In the genomic region with DNA sequence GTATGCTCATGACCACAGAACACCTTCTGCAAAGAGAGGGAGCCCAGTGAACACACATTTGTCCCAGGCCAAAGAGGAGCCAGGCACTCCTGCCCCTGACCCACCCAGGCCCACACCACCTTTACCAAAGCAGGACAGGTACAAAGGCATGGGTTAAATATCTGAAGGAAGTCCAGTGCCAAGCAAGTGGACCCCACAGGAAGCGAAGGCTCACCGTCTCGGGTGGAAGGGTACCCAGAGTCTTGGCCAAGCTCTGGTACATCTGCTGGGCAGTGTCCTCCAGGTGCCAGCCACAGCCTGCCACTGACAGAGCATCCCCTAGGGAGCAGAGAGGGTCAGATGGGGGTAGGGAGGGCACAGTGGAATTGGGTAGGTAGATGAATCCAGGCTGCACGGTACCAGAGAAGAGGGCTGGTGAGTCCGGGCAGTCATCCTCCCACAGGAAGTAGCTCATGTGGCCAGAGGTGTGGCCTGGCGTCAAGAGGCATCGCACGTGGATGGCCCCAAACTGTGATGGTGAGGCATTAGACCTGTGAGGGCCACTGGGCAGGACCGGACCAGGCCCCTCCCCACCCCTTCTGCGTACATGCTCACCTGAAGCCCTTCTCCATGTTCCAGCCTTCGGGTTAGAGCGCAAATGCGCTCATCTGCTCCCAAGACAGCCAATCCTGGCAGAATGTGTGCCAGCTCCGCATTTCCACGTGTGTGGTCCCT, we compare ENCODE assay signal across 9 mouse cellular contexts. TPM values are rescaled to one million over a fixed set of nuclear protein-coding genes. Genes with fewer than 3 reads are reported as not detected.
A peak's percentile ranks its signal among the peaks of the same experiment; 100 is the strongest.
DNase-seq lines count a peak whose midpoint lies in the region; ATAC-seq lines count a peak whose summit lies in the region.
"Had no signal": no experiment of that assay in that cellular context is flagged by ENCODE, and none has a peak within 500 bp of the region (broad histone marks: within the 10 kb centered on the region; RNA-seq: fewer than 3 reads in every experiment).

No protein-coding gene starts in this region.

- intact Hi-C loops in heart, postnatal 36 days (cut with DNase I): no loop called here

- H3K4me1 ChIP-seq in heart, embryonic 12.5 days (replicated peaks): peaks cover 24% of the 10 kb centered on the region
- H3K4me1 ChIP-seq in hindbrain, embryonic 12.5 days: peaks cover 23% of the 10 kb centered on the region
- H3K4me1 ChIP-seq in midbrain, embryonic 13.5 days (replicated peaks): peaks cover 26% of the 10 kb centered on the region

- no peak for DNase-seq in heart, postnatal 36 days
- DNase-seq in cerebellum, postnatal 25 days: peak; percentile 30 to 42
- no peak for DNase-seq in frontal cortex, postnatal 14 days (ENCODE audit: low spot score in 2 of 2)
- no peak for DNase-seq in urinary bladder, postnatal 36 days (ENCODE audit: low spot score in 2 of 2)

- no peak for ATAC-seq in heart, embryonic 12.5 days (ENCODE audit: insufficient number of reproducible peaks, low FRiP score)
- no peak for ATAC-seq in hindbrain, embryonic 12.5 days (ENCODE audit: low FRiP score)
- ATAC-seq in midbrain, embryonic 13.5 days: no peak
- no peak for ATAC-seq in CD4-positive, CD25-positive, alpha-beta regulatory T cell, adult 4 months

- no peaks in the 10 kb centered on the region for H3K9me3 ChIP-seq in heart, embryonic 12.5 days (replicated peaks)
- no peaks in the 10 kb centered on the region for H3K9me3 ChIP-seq in hindbrain, embryonic 12.5 days (replicated peaks)
- no peaks in the 10 kb centered on the region for H3K9me3 ChIP-seq in midbrain, embryonic 13.5 days

- peak overlapping the region; percentile 84 for H3K4me2 ChIP-seq in heart, embryonic 12.5 days
- H3K4me2 ChIP-seq in hindbrain, embryonic 12.5 days (replicated peaks): peak overlapping the region; percentile 79
- peak overlapping the region; percentile 82 for H3K4me2 ChIP-seq in midbrain, embryonic 13.5 days (replicated peaks)

- peaks cover 63% of the 10 kb centered on the region for H3K36me3 ChIP-seq in heart, embryonic 12.5 days
- peaks cover 63% of the 10 kb centered on the region for H3K36me3 ChIP-seq in hindbrain, embryonic 12.5 days
- peaks cover 63% of the 10 kb centered on the region for H3K36me3 ChIP-seq in midbrain, embryonic 13.5 days

- WGBS in heart, embryonic 12.5 days: 80% methylated on average over 15 of the region's 15 CpGs
- 84% methylated on average over 15 of the region's 15 CpGs for WGBS in hindbrain, embryonic 12.5 days
- 84% methylated on average over 15 of the region's 15 CpGs for WGBS in midbrain, embryonic 13.5 days

- H3K27me3 ChIP-seq in heart, embryonic 12.5 days (replicated peaks): no peaks in the 10 kb centered on the region
- no peaks in the 10 kb centered on the region for H3K27me3 ChIP-seq in hindbrain, embryonic 12.5 days
- no peaks in the 10 kb centered on the region for H3K27me3 ChIP-seq in midbrain, embryonic 13.5 days

- H3K9ac ChIP-seq in heart, embryonic 12.5 days: peak overlapping the region; percentile 90
- H3K9ac ChIP-seq in hindbrain, embryonic 12.5 days: peak overlapping the region; percentile 82
- H3K9ac ChIP-seq in midbrain, embryonic 13.5 days (replicated peaks): peak overlapping the region; percentile 84

- H3K4me3 ChIP-seq in heart, embryonic 12.5 days: peak overlapping the region; percentile 75
- H3K4me3 ChIP-seq in hindbrain, embryonic 12.5 days: peak overlapping the region; percentile 68
- H3K4me3 ChIP-seq in midbrain, embryonic 13.5 days (replicated peaks): peak overlapping the region; percentile 69

- no peak overlapping the region for H3K27ac ChIP-seq in heart, embryonic 12.5 days (ENCODE audit: poor library complexity, severe bottlenecking)
- H3K27ac ChIP-seq in hindbrain, embryonic 12.5 days: no peak overlapping the region
- no peak overlapping the region for H3K27ac ChIP-seq in midbrain, embryonic 13.5 days

RNA-seq across cellular contexts. Expression of a gene that starts 1.5 kb away (rescaled TPM):
- 50.5 and 53.2 TPM in 2 replicates for polyA plus RNA-seq in heart, embryonic 12.5 days (2016; fragmentation: Nextera tagmentation; extraction: Ambion mirVana)
- 10 to 100 TPM; 10.7 to 11.4 TPM for total RNA-seq in heart, postnatal 36 days (2021)
- polyA plus RNA-seq in hindbrain, embryonic 12.5 days (2016; fragmentation: Nextera tagmentation; extraction: Ambion mirVana): 98.4 and 105 TPM in 2 replicates
- 137 and 157 TPM in 2 replicates for polyA plus RNA-seq in midbrain, embryonic 13.5 days (2015; fragmentation: Nextera tagmentation; extraction: Ambion mirVana)
- 10 to 100 TPM; 26.8 to 37.4 TPM for polyA plus RNA-seq in CD4-positive, CD25-positive, alpha-beta regulatory T cell, adult 4 months (2017; shearing (Covaris generic))

RNA-seq across cellular contexts. Expression of a gene that starts 2.4 kb away (rescaled TPM):
- 0.37 and 0.41 TPM in 2 replicates for polyA plus RNA-seq in heart, embryonic 12.5 days (2016; fragmentation: Nextera tagmentation; extraction: Ambion mirVana)
- not detected for total RNA-seq in heart, postnatal 36 days (2021)
- polyA plus RNA-seq in hindbrain, embryonic 12.5 days (2016; fragmentation: Nextera tagmentation; extraction: Ambion mirVana): 0.40 and 0.63 TPM in 2 replicates
- polyA plus RNA-seq in midbrain, embryonic 13.5 days (2015; fragmentation: Nextera tagmentation; extraction: Ambion mirVana): 0.31 and 0.42 TPM in 2 replicates
- 1 to 10 TPM in 1 of 2 experiments, under 1 TPM in 1; 0.28 to 1.4 TPM for polyA plus RNA-seq in CD4-positive, CD25-positive, alpha-beta regulatory T cell, adult 4 months (2017; shearing (Covaris generic))

RNA-seq across cellular contexts. Expression of a gene that starts 8.7 kb away (rescaled TPM):
- polyA plus RNA-seq in heart, embryonic 12.5 days (2016; fragmentation: Nextera tagmentation; extraction: Ambion mirVana): 67.3 and 68.2 TPM in 2 replicates
- 10 to 100 TPM; 39.2 to 39.7 TPM for total RNA-seq in heart, postnatal 36 days (2021)
- 69.7 and 76.0 TPM in 2 replicates for polyA plus RNA-seq in hindbrain, embryonic 12.5 days (2016; fragmentation: Nextera tagmentation; extraction: Ambion mirVana)
- 89.8 and 93.0 TPM in 2 replicates for polyA plus RNA-seq in midbrain, embryonic 13.5 days (2015; fragmentation: Nextera tagmentation; extraction: Ambion mirVana)
- 100 to 1,000 TPM; 192 to 257 TPM for polyA plus RNA-seq in CD4-positive, CD25-positive, alpha-beta regulatory T cell, adult 4 months (2017; shearing (Covaris generic))

RNA-seq across cellular contexts. Expression of a gene that starts 10.4 kb away (rescaled TPM):
- polyA plus RNA-seq in heart, embryonic 12.5 days (2016; fragmentation: Nextera tagmentation; extraction: Ambion mirVana): 30.5 and 31.8 TPM in 2 replicates
- total RNA-seq in heart, postnatal 36 days (2021): 10 to 100 TPM; 40.9 to 44.8 TPM
- polyA plus RNA-seq in hindbrain, embryonic 12.5 days (2016; fragmentation: Nextera tagmentation; extraction: Ambion mirVana): 25.1 and 26.8 TPM in 2 replicates
- polyA plus RNA-seq in midbrain, embryonic 13.5 days (2015; fragmentation: Nextera tagmentation; extraction: Ambion mirVana): 28.0 and 29.6 TPM in 2 replicates
- polyA plus RNA-seq in CD4-positive, CD25-positive, alpha-beta regulatory T cell, adult 4 months (2017; shearing (Covaris generic)): 10 to 100 TPM; 21.4 to 29.8 TPM

RNA-seq across cellular contexts. Expression of a gene that starts 11.4 kb away (rescaled TPM):
- 0.32 and 0.61 TPM in 2 replicates for polyA plus RNA-seq in heart, embryonic 12.5 days (2016; fragmentation: Nextera tagmentation; extraction: Ambion mirVana)
- under 1 TPM in 1 of 2 experiments, not detected in 1; 0.46 TPM for total RNA-seq in heart, postnatal 36 days (2021)
- 0.98 TPM in 1 of 2 replicates, not detected in the other for polyA plus RNA-seq in hindbrain, embryonic 12.5 days (2016; fragmentation: Nextera tagmentation; extraction: Ambion mirVana)
- not detected in 2 replicates for polyA plus RNA-seq in midbrain, embryonic 13.5 days (2015; fragmentation: Nextera tagmentation; extraction: Ambion mirVana)
- polyA plus RNA-seq in CD4-positive, CD25-positive, alpha-beta regulatory T cell, adult 4 months (2017; shearing (Covaris generic)): not detected
- polyA plus RNA-seq: small intestine, adult 2 months had no signal

Comparison
In these comparisons a context has a peak if more than half of its experiments do, and no peak if none do; other contexts are left out.
1. DNase-seq: peak in cerebellum, postnatal 25 days (2 of 2); none in heart, postnatal 36 days (0 of 2), frontal cortex, postnatal 14 days (0 of 2) and urinary bladder, postnatal 36 days (0 of 2).
2. Peak in every context shown above with its lines, with median percentiles within 50 percentile points of each other: H3K4me2 ChIP-seq, H3K4me3 ChIP-seq and H3K9ac ChIP-seq.